Mouse (Mus musculus): ENCODE data around the gene A730015C16Rik.
A peak's percentile ranks its signal among the peaks of the same experiment; 100 is the strongest.

A730015C16Rik gene

GRCm38 (mm10) chr4:108832916-108833827, 15.2 kb downstream of the A730015C16Rik start, which contains the start of gene Btf3l4:
Gene Btf3l4, minus strand, starts transcription at chr4:108833614.
- peak; percentile 52 for DNase-seq (ENCODE audit: extremely low spot score, low read depth, low spot score)

GRCm38 (mm10) chr4:108830698-108831097, 17.7 kb downstream of the A730015C16Rik start:
- DNase-seq (ENCODE audit: extremely low spot score, low read depth, low spot score): no peak

- DNase-seq (ENCODE audit: extremely low spot score, low read depth, low spot score): no peak
Measured at GRCm38 (mm10) chr4:108826643-108827042, 21.8 kb downstream of the A730015C16Rik start.

- no peak for DNase-seq (ENCODE audit: extremely low spot score, low read depth, low spot score)
Measured at GRCm38 (mm10) chr4:108826096-108826495, 22.3 kb downstream of the A730015C16Rik start.

- no peak for DNase-seq (ENCODE audit: extremely low spot score, low read depth, low spot score)
Measured at GRCm38 (mm10) chr4:108825677-108826076, 22.7 kb downstream of the A730015C16Rik start.

- DNase-seq (ENCODE audit: extremely low spot score, low read depth, low spot score): no peak
Measured at GRCm38 (mm10) chr4:108811550-108811949, 36.9 kb downstream of the A730015C16Rik start.

GRCm38 (mm10) chr4:108811142-108811541, 37.3 kb downstream of the A730015C16Rik start:
- no peak for DNase-seq (ENCODE audit: extremely low spot score, low read depth, low spot score)

- no peak for DNase-seq (ENCODE audit: extremely low spot score, low read depth, low spot score)
Measured at GRCm38 (mm10) chr4:108803535-108803934, 44.9 kb downstream of the A730015C16Rik start.

GRCm38 (mm10) chr4:108798083-108798830, 50.2 kb downstream of the A730015C16Rik start:
- no peak for DNase-seq (ENCODE audit: extremely low spot score, low read depth, low spot score)
